Mouse (Mus musculus) heart, embryonic 13.5 days (tissue): ENCODE measurements at regions not wholly inside any gene's neighbourhood (a gene's known extent, or its start where the extent isn't known, plus 50 kb on each side); places are given as distances from the start of the nearest gene placed in this dataset.

Source experiments
- ATAC-seq: fragments of 200-750 bp; cut with Nextera tagmentation; 2 replicates; pipeline ENCODE4 v1.8.0; 2017; ENCODE audit warnings: moderate TSS enrichment; ENCODE audit not compliant: insufficient number of reproducible peaks, low FRiP score, low TSS enrichment; ENCODE audit errors: extremely low read depth
- H3K27ac ChIP-seq: fragments of 300-500 bp; sonication (generic); replicated peaks from 2 replicates; pipeline ENCODE4 v1.5.1; 2015; ENCODE audit warnings: moderate library complexity, mild to moderate bottlenecking, inconsistent platforms
- H3K27me3 ChIP-seq: fragments of 300-500 bp; sonication (generic); replicated peaks from 2 replicates; pipeline ENCODE4 v1.6.1; 2015; ENCODE audit warnings: mild to moderate bottlenecking, inconsistent platforms
- H3K36me3 ChIP-seq: fragments of 300-500 bp; sonication (generic); 2 replicates; pipeline ENCODE4 v1.6.1; 2015; ENCODE audit warnings: mild to moderate bottlenecking, inconsistent platforms
- H3K4me1 ChIP-seq: fragments of 300-500 bp; sonication (generic); 2 replicates; pipeline ENCODE4 v1.6.1; 2015; ENCODE audit warnings: inconsistent platforms
- H3K4me2 ChIP-seq: fragments of 300-500 bp; sonication (generic); 2 replicates; pipeline ENCODE4 v1.6.1; 2015; ENCODE audit warnings: inconsistent platforms, mild to moderate bottlenecking, moderate library complexity
- H3K4me3 ChIP-seq: fragments of 300-500 bp; sonication (generic); 2 replicates; pipeline ENCODE4 v1.5.1; 2015; ENCODE audit warnings: moderate library complexity, mild to moderate bottlenecking, inconsistent platforms
- H3K9ac ChIP-seq: fragments of 300-500 bp; sonication (generic); 2 replicates; pipeline ENCODE4 v1.6.1; 2015; ENCODE audit warnings: inconsistent platforms, mild to moderate bottlenecking, moderate library complexity
- H3K9me3 ChIP-seq: fragments of 300-500 bp; sonication (generic); 2 replicates; pipeline ENCODE4 v1.6.1; 2016; ENCODE audit warnings: inconsistent platforms
- WGBS: fragments of 180-500 bp; shearing (Covaris S2); methylation state at CpG from one replicate; pipeline ENCODE4 v1.1.7; 2015; ENCODE audit warnings: mixed read lengths; 5-methylcytosine and 5-hydroxymethylcytosine counted together

DNA sequence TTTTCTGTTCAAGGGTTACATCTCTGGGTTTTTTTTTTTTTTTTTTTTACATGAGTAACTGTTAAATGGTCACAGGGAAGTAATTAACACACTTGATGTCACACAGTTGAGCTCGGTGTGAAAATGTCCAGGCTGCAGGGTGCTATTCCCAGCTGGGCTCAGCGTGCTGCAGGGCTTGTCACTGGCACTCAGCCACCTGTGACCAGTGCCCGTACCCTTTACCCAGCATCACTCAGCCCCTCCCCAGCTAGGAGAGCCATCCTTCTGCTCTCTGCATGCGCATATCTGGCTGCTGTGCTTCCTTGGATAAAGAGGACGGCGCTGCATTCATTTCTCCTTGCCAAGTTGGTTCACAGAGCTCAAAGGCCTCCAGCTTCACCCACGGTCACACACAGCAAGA, 66.7 kb upstream of the Zdhhc25 start:
- no peaks in the 10 kb centered on the region for H3K36me3 ChIP-seq
- H3K9me3 ChIP-seq = peaks cover 10% of the 10 kb centered on the region; the same call in 1 of the 2 replicates
- H3K4me3 ChIP-seq = no peak overlapping the region
- H3K4me2 ChIP-seq = no peak overlapping the region
- no peaks in the 10 kb centered on the region for H3K4me1 ChIP-seq
- WGBS = 63% methylated on average over 7 of the region's 7 CpGs
- no peak for ATAC-seq
- no peaks in the 10 kb centered on the region for H3K27me3 ChIP-seq
- H3K27ac ChIP-seq = no peak overlapping the region
- H3K9ac ChIP-seq = no peak overlapping the region

DNA sequence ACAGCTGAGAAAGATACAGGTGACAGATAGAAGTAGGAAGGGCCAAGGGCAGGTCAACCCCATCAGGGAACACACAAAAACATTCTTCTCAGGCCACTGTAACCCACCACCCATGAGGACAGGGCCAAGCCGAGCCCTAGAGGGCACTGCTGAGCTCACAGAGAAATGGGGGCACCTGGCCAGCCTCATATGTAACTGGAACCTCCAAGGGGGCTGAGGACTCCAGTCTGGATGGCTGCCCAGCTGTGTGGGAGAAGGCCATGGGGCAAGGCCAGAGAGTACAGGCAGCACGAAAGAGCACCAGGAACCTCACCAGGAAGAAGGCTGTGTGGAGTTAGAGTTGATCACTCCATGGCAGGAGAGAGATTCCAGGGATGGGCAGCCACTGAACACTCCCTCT, 64.6 kb upstream of the Zdhhc25 start:
- Histone ChIP-seq H3K36me3 (no peaks in the 10 kb centered on the region), H3K4me2 (no peak overlapping the region), H3K4me3 (no peak overlapping the region), H3K9me3 (0 out of 2 replicates have a peak, but pooled peaks cover 2% of the 10 kb centered on the region), H3K27me3 (no peaks in the 10 kb centered on the region), H3K27ac (no peak overlapping the region), H3K9ac (no peak overlapping the region), H3K4me1 (no peaks in the 10 kb centered on the region)
- 39% methylated on average over 2 of the region's 2 CpGs for WGBS
- no peak for ATAC-seq

DNA sequence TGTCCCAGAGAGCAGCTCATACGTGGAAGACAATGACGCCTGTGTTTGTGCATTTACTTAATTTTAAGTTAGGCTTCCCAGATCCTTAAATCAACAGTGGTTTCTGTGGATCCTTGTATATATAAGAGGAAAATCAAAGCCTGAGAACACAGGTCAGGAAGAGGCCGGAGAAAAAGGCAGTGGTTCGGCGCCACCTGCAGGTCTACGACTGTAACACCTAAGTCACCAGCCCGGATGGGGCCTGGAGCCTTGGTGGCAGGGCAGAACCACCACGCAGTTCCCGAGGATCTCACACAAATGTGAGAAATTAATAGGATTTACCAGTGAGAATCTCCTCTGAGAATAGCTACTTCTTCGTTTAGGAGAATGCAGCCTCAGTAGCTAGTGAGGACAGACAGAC, 62.9 kb upstream of the Zdhhc25 start:
- ATAC-seq = no peak
- H3K9ac ChIP-seq = no peak overlapping the region
- no peak overlapping the region for H3K27ac ChIP-seq
- no peak overlapping the region for H3K4me3 ChIP-seq
- no peaks in the 10 kb centered on the region for H3K4me1 ChIP-seq
- H3K36me3 ChIP-seq = no peaks in the 10 kb centered on the region
- H3K27me3 ChIP-seq = no peaks in the 10 kb centered on the region
- 19% methylated on average over 10 of the region's 10 CpGs for WGBS
- no peak overlapping the region for H3K4me2 ChIP-seq
- H3K9me3 ChIP-seq = no peaks in the 10 kb centered on the region

DNA sequence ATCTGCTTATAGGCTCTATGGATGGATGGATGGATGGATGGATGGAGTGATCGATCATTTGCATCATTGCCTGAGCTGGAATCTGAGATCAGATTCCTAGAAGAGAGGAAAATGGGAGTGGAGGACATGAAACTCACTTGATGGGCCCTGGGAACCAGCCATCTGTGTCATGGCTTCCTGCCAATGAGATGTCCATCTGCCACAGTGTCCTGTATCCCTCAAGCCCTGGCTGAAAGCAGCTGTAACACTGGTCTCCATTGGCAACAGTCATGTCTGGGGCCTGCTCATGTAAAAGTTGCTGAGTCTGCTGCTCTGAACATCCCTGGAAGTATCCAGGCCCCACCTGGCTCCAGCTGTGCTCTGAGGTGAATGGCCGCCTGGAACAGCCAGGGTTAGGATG, 57.5 kb upstream of the Zdhhc25 start:
- no peak overlapping the region for H3K27ac ChIP-seq
- no peaks in the 10 kb centered on the region for H3K36me3 ChIP-seq
- H3K9me3 ChIP-seq = 0 out of 2 replicates have a peak, but pooled peaks cover 5% of the 10 kb centered on the region
- no peaks in the 10 kb centered on the region for H3K27me3 ChIP-seq
- ATAC-seq = no peak
- H3K4me1 ChIP-seq = no peaks in the 10 kb centered on the region
- H3K9ac ChIP-seq = no peak overlapping the region
- H3K4me2 ChIP-seq = no peak overlapping the region
- no peak overlapping the region for H3K4me3 ChIP-seq
- 77% methylated on average over 2 of the region's 2 CpGs for WGBS

DNA sequence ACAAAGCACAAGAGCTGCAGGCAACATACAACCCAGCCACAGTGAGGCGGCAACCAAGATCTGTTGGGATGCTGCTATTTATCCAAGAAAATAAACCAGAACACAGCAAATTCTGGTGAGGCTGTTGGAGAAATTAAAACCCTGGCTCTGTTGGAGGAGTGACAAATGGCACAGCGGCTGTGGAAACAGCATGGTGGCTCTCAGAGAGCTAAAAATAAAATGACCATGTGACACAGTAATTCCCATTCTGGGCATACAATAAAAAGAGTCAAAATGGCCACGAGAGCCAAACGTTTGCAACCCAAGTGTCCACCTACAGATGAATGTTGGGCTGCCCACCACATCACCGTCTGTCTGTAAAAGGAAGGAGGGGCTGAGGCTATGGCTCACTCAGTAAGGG, 55.9 kb upstream of the Zdhhc25 start:
- ATAC-seq = no peak
- Histone ChIP-seq H3K4me2 (no peak overlapping the region), H3K9me3 (0 out of 2 replicates have a peak, but pooled peaks cover 5% of the 10 kb centered on the region), H3K36me3 (no peaks in the 10 kb centered on the region), H3K27ac (no peak overlapping the region), H3K4me1 (no peaks in the 10 kb centered on the region), H3K27me3 (no peaks in the 10 kb centered on the region; the same call in 1 of the 2 replicates), H3K4me3 (no peak overlapping the region), H3K9ac (no peak overlapping the region)
- WGBS = 76% methylated on average over 5 of the region's 5 CpGs

DNA sequence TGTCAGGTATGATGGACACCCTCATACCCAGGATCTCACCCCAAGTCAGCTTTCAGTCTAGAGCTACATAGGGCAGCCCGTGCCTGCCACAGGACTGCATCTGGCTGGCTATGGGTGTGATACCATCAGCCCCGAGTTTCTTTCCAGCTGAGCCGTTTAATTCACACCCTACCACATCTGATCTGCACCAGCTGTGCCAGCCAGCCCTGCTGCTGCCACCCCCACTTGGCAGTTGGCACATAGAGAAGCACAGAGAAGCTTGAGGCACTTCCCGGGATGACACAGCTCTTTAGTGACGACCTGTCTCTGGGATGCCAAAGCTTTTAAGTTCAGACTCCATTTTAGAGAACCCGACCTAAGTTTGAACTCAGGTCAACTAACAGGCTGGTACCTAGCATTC, 51.8 kb upstream of the Zdhhc25 start:
- H3K9ac ChIP-seq = no peak overlapping the region
- no peaks in the 10 kb centered on the region for H3K4me1 ChIP-seq
- H3K4me3 ChIP-seq = no peak overlapping the region
- H3K9me3 ChIP-seq = 0 out of 2 replicates have a peak, but pooled peaks cover 5% of the 10 kb centered on the region
- no peaks in the 10 kb centered on the region; the same call in 1 of the 2 replicates for H3K27me3 ChIP-seq
- WGBS = 43% methylated on average over 6 of the region's 6 CpGs
- no peak for ATAC-seq
- H3K27ac ChIP-seq = no peak overlapping the region
- no peaks in the 10 kb centered on the region for H3K36me3 ChIP-seq
- H3K4me2 ChIP-seq = no peak overlapping the region
